Mouse (Mus musculus) heart, embryonic 10.5 days (tissue): ENCODE results near the gene Ankrd31. TPM values are rescaled to one million over a fixed set of nuclear protein-coding genes. Genes with fewer than 3 reads are reported as not detected.
"Not testable (repeated sequence)": the region's sequence is repeated elsewhere in the genome, so short reads cannot be mapped to it uniquely, and the experiment has no call there.

ENCODE experiments used
- DNase-seq: peaks from one replicate; pipeline ENCODE4 v3.0.0-alpha.2; 2017; ENCODE audit warnings: low spot score
- H3K27ac ChIP-seq: fragments of 300-500 bp; sonication (generic); 2 replicates; pipeline ENCODE4 v1.5.1; 2016; ENCODE audit warnings: mild to moderate bottlenecking
- H3K27me3 ChIP-seq: fragments of 300-500 bp; sonication (generic); 2 replicates; pipeline ENCODE4 v1.6.1; 2016; ENCODE audit warnings: mild to moderate bottlenecking; ENCODE audit not compliant: poor library complexity, insufficient read depth, severe bottlenecking
- H3K36me3 ChIP-seq: fragments of 300-500 bp; sonication (generic); 2 replicates; pipeline ENCODE4 v1.6.1; 2016; ENCODE audit warnings: mild to moderate bottlenecking, moderate library complexity
- H3K4me1 ChIP-seq: fragments of 300-500 bp; sonication (generic); 2 replicates; pipeline ENCODE4 v1.6.1; 2016; ENCODE audit warnings: mild to moderate bottlenecking
- H3K4me3 ChIP-seq: fragments of 300-500 bp; sonication (generic); 2 replicates; pipeline ENCODE4 v1.5.1; 2016; ENCODE audit warnings: mild to moderate bottlenecking, moderate library complexity
- H3K9me3 ChIP-seq: fragments of 300-500 bp; sonication (generic); 2 replicates; pipeline ENCODE4 v1.6.1; 2016; ENCODE audit warnings: mild to moderate bottlenecking, moderate library complexity
- WGBS: fragments of 180-500 bp; shearing (Covaris S2); methylation state at CpG from one replicate; pipeline ENCODE4 v1.1.7; 2016; 5-methylcytosine and 5-hydroxymethylcytosine counted together
- polyA plus RNA-seq: library from polyadenylated mRNA; unstranded; fragments of >200 nt; fragmentation: Nextera tagmentation; extraction: Ambion mirVana; gene quantifications from 2 replicates; pipeline ENCODE4 v1.2.1, GENCODE M21; 2016

Gene Ankrd31
- polyA plus RNA-seq, 1 experiment from 2014 or later, result not detected

DNA sequence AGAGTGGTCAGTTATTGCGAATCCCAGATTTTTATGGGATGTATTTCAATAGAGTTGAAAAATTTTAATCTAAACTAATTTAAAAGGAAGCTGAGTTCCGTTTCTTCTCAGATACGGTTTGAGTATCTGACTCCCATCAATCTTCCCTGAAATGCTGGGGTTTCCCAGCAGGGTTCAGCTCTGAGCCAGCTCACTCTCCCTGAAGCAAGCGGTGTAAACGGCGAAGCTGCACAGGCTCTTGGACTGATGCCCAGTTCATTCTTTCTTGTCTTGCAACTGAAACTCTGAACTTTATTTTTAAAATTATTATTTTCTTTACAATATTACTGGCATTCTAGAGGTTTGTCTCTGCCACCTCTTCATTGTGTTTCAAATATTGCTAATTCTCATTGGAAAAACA lies 2.0 kb upstream of the Ankrd31 start:
- Histone ChIP-seq H3K4me3 (no peak overlapping the region), H3K4me1 (no peaks in the 10 kb centered on the region), H3K9me3 (no peaks in the 10 kb centered on the region), H3K27me3 (no peaks in the 10 kb centered on the region), H3K27ac (no peak overlapping the region), H3K36me3 (no peaks in the 10 kb centered on the region)
- DNase-seq, result no peak
- 63% methylated on average over 6 of the region's 6 CpGs for WGBS

DNA sequence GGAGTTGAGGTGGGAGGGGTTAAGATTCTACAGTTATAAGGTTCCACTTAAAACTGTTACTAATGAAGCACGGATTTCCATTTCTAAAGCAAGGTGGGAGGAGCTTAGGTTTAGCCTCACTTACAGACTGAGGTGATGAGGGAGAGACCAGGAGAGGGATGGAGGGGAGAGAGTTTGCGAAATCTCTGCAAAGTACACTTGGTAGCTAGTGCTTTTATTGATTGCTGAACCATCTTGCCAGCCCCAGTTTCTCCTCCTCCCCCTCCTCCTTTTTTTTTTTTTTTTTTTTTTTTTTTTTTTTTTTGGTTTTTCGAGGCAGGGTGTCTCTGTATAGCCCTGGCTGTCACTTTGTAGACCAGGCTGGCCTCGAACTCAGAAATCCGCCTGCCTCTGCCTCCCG lies 1.8 kb downstream of the Ankrd31 start:
- Histone ChIP-seq H3K27me3 (no peaks in the 10 kb centered on the region), H3K9me3 (no peaks in the 10 kb centered on the region), H3K4me3 (no peak overlapping the region), H3K36me3 (no peaks in the 10 kb centered on the region), H3K27ac (no peak overlapping the region), H3K4me1 (no peaks in the 10 kb centered on the region)
- DNase-seq, result no peak
- WGBS, result 72% methylated on average over 6 of the region's 6 CpGs

DNA sequence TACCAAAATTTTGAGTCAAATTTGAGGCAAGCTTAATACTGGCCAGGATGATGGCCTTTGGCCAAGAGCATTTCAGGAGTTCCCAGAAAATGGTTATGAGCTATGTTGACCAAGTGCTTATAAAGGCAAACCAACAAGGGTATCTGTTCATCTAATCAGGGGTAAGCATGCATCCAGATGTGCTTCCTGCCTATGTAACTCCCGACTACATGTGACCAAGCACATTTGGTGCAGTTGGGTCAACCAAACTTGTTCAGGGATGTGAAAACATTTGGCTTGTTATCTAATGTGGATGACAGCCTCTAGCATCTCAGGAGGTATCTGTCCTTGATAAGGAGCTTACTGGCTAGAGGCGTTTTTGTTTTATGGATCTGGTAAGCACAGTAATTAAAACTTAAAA lies 12.8 kb downstream of the Ankrd31 start:
- Histone ChIP-seq H3K36me3 (no peaks in the 10 kb centered on the region), H3K4me1 (no peaks in the 10 kb centered on the region), H3K27ac (no peak overlapping the region), H3K27me3 (no peaks in the 10 kb centered on the region), H3K4me3 (no peak overlapping the region), H3K9me3 (no peaks in the 10 kb centered on the region; the same call in 1 of the 2 replicates)
- WGBS, result 64% methylated on average over 2 of the region's 2 CpGs
- no peak for DNase-seq

DNA sequence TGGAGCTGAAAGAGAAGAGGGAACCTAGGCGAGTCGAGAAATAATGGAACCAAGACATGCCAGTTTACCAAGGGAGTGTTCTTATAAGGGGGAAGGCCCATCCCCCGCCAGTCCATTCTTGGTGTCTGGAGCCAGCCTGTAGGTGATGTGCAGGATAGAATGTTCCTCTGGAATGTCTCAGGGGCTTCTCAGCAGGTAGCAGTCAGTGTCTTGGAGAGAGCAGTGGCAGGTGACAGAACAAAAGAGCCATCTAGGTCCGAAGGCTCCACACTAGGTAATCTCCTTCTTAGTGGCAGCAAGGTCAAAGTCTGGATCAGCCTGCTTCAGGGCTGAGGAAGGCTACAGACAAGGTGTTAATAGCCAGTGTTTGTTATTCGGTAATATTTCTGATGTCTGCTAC lies 38.0 kb downstream of the Ankrd31 start:
- not testable (repeated sequence) for H3K4me1 ChIP-seq, H3K27me3 ChIP-seq, H3K27ac ChIP-seq, H3K9me3 ChIP-seq, H3K36me3 ChIP-seq, H3K4me3 ChIP-seq, DNase-seq
- WGBS, result 85% methylated on average over 5 of the region's 5 CpGs

DNA sequence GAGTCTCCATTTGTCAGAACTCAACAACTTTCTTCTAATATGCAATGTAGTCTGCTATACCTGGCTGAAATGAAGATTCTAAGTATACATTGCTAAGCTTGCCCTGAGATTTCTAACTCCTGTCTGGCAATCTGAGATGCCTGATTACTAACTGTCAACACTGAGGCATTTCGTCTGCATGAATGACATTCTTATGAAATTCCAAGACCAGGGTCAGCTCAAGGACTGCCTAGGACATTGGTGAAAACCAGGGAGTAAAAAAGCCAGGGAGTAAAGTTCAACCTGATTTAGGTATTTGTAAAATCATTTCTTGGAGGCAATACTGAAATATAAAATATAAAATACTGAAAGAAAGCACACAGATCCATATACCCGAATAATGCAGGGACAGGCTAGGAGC lies 45.4 kb downstream of the Ankrd31 start:
- DNase-seq, result no peak
- no peak overlapping the region for H3K27ac ChIP-seq
- H3K27me3 ChIP-seq, result no peaks in the 10 kb centered on the region
- H3K9me3 ChIP-seq, result no peaks in the 10 kb centered on the region
- no peaks in the 10 kb centered on the region for H3K36me3 ChIP-seq
- no peak overlapping the region for H3K4me3 ChIP-seq
- WGBS, result 57% methylated on average over 2 of the region's 2 CpGs
- no peaks in the 10 kb centered on the region for H3K4me1 ChIP-seq

DNA sequence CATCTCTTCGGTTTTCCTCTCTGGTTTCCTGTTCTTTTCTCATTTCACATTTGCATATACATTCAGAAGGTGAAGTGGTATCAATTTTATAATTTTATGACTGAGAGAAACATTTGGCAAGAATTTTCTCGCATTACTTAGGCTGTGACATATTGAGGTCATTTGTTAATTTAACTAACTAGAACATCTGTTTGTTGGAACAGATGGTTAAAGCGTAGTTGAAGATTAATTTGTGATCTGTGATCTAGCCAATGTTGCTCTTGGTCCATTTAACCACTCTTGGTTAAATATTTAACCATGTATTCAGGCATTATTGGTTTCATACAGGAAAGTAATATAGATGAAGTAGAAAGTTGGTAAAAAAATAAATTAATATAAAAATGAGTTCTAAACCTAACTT lies 47.2 kb downstream of the Ankrd31 start:
- Histone ChIP-seq H3K27ac (no peak overlapping the region), H3K4me1 (no peaks in the 10 kb centered on the region), H3K4me3 (no peak overlapping the region), H3K9me3 (no peaks in the 10 kb centered on the region), H3K27me3 (no peaks in the 10 kb centered on the region), H3K36me3 (no peaks in the 10 kb centered on the region)
- DNase-seq, result no peak
- WGBS, result 82% methylated on average over 3 of the region's 3 CpGs

DNA sequence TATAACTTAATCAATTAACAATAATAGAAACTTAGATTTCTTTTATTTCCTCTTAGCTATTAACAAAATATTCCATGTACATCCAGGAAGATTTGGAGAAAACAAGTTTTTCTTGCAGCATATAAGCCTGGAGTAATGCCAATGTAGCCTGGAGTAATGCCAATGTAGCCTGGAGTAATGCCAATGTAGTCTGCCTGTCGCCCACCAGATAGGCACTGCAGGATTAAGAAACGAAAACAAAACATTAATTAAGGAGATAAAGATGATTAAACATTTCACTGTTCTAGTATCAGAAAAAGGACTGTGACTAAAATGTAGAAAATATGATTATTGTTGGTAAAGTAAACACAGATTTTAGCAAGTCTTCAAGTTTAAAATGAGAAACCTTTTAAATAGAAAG lies 49.4 kb downstream of the Ankrd31 start:
- Histone ChIP-seq H3K27me3 (no peaks in the 10 kb centered on the region), H3K4me1 (no peaks in the 10 kb centered on the region), H3K9me3 (no peaks in the 10 kb centered on the region), H3K27ac (no peak overlapping the region), H3K36me3 (no peaks in the 10 kb centered on the region), H3K4me3 (no peak overlapping the region)
- no peak for DNase-seq
- WGBS, result 54% methylated on average over 2 of the region's 2 CpGs

DNA sequence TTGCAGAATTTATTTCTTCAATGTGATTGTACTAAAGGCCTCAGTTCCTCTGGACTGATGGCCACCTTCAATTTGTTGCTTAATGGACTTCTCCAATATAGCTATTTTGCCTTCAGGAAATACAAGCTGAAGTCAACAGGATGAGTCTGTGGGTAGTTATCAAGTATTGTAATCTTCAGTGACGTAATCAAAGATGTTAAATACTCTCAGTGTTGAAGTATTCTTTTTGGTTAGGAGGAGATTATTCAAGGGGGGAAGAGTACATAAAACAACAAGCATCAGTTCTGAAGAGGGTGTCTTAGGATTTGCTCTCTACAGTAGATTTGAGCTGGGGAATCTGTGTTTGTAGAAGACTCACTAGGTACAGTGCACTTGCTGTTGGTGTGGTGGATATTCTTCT lies 101.7 kb downstream of the Ankrd31 start:
- WGBS, result 68% methylated on average over 1 of the region's 1 CpGs
- Histone ChIP-seq H3K36me3 (no peaks in the 10 kb centered on the region), H3K27me3 (no peaks in the 10 kb centered on the region), H3K9me3 (no peaks in the 10 kb centered on the region), H3K4me3 (no peak overlapping the region), H3K4me1 (no peaks in the 10 kb centered on the region), H3K27ac (no peak overlapping the region)
- DNase-seq, result no peak

DNA sequence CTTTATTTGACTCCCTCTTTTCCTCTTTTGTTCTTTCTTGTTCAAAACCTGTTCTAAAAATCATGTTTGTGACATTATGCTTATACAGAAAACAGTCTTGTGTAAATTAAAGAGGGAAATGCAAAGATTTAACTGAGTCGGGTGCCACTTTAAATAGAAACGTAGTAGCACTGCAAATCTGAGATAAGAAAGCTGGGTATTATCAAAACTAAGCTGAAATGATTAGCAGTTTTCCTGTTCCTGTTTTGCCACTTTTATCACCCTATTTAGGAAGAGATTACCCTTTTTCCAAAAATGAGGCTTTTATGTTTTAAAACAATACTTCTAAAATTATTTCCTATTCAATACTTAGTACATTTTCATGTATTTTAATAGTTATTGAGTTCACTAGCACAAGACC lies 104.1 kb downstream of the Ankrd31 start:
- 25% methylated on average over 2 of the region's 2 CpGs for WGBS

DNA sequence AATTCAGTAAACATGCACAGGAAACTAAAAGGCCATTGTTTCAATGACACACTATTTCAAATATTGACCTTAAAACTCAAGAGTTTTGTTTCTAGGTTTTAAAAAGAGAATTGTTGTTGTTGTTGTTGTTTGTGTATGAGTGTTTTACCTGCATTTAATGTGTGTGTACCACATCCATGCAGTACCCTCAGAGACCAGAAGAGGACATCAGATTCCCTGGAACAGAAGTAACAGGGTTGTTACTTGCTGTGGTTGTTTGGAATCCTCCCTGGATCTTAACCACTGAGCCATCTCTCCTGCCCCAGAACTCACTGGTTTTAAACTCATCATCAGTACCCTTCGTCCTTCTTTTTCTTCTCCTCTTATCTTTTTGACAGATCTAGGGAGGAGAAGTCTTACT lies 105.2 kb downstream of the Ankrd31 start:
- Histone ChIP-seq H3K4me3 (no peak overlapping the region), H3K27me3 (no peaks in the 10 kb centered on the region), H3K9me3 (no peaks in the 10 kb centered on the region), H3K4me1 (no peaks in the 10 kb centered on the region), H3K36me3 (no peaks in the 10 kb centered on the region), H3K27ac (no peak overlapping the region)
- no peak for DNase-seq
- 41% methylated on average over 1 of the region's 1 CpGs for WGBS

More for the DNA sequence above, 104.1 kb downstream of the Ankrd31 start:
- H3K9me3 ChIP-seq, result no peaks in the 10 kb centered on the region
- no peak for DNase-seq
- no peaks in the 10 kb centered on the region for H3K4me1 ChIP-seq
- no peaks in the 10 kb centered on the region for H3K36me3 ChIP-seq
- H3K4me3 ChIP-seq, result no peak overlapping the region
- H3K27me3 ChIP-seq, result no peaks in the 10 kb centered on the region
- H3K27ac ChIP-seq, result no peak overlapping the region

DNA sequence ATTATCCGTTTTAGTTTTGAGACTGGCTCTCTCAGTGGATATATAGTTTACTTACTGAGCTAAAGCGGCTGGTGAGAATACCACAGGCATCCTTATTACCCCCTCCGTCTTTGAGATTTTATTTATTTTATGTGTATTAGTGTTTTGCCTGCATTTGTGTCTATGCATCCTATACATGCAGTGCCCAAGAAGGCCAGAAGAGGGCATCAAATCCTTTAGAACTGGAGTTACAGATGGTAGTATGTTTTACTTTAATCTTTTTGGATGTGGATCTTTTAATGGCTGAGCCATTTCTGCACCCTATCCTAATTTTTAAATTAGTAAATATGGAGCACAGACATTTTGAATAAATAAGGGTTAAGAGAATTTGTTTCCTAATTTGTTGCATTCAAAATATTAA lies 107.1 kb downstream of the Ankrd31 start:
- H3K9me3 ChIP-seq, result no peaks in the 10 kb centered on the region
- DNase-seq, result no peak
- H3K36me3 ChIP-seq, result no peaks in the 10 kb centered on the region
- H3K27ac ChIP-seq, result no peak overlapping the region
- WGBS, result 14% methylated on average over 3 of the region's 3 CpGs
- no peaks in the 10 kb centered on the region for H3K4me1 ChIP-seq
- H3K27me3 ChIP-seq, result no peaks in the 10 kb centered on the region
- no peak overlapping the region for H3K4me3 ChIP-seq

DNA sequence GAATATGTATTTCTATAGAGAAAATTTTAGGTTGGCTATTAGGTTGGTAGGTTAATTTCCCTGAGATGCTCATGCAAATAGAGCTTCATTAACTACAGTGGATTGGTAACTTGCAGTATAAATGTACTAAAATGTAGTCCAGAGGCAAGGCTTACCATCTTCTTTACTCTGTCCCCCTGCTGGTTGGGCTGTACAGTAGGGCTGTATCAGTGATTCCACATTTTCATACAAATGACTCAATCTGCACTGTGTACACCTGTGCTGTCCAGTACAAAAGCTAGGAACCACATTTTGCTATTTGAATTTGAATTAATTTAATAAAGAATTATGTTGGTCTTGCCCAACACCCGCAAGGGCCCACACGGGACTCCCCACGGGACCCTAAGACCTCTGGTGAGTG lies 111.1 kb downstream of the Ankrd31 start:
- DNase-seq, result no peak
- Histone ChIP-seq H3K27me3 (no peaks in the 10 kb centered on the region), H3K4me3 (no peak overlapping the region), H3K9me3 (no peaks in the 10 kb centered on the region), H3K36me3 (no peaks in the 10 kb centered on the region), H3K27ac (no peak overlapping the region), H3K4me1 (no peaks in the 10 kb centered on the region)
- 93% methylated on average over 3 of the region's 3 CpGs for WGBS

DNA sequence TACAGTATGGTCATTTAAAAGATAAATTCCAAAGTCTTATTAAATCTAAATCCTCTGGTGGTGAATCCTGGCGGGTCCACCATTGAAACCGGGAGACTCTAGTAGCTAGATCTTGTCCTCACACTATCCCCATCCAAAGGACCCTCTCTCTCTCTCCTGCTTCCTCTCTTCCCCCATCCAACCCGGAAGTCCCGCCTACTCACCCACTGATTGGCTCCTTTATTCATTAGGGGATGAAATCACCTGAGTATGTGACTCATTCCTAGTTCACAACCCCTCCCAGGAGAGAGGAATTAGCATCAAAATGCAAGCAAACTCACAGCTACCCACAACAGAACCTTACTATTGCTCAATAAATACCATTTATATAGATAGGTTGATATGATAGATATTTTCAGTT lies 122.7 kb downstream of the Ankrd31 start:
- Histone ChIP-seq H3K4me1 (no peaks in the 10 kb centered on the region), H3K9me3 (no peaks in the 10 kb centered on the region), H3K4me3 (no peak overlapping the region), H3K27ac (no peak overlapping the region), H3K27me3 (no peaks in the 10 kb centered on the region), H3K36me3 (no peaks in the 10 kb centered on the region)
- DNase-seq, result no peak
- WGBS, result 66% methylated on average over 4 of the region's 4 CpGs

DNA sequence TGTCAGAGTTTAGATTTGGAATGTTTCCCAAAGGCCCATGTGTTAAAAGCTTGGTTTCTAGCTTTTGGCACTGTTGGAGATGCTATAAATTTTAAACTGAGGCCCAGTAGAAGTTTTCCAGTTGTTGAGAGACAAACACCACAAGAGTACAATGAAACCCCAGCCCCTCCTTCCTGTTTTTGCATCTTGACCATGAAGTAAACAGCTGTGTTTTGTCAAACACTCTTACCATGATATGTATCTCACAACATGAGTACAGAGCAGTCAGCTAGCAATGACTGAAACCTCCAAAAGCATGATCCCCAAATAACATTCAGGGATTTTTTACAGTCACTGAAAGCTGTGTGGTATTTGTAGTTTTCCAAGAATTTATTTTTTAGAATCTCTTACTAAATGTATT lies 126.0 kb downstream of the Ankrd31 start:
- Histone ChIP-seq H3K36me3 (no peaks in the 10 kb centered on the region), H3K4me3 (no peak overlapping the region), H3K4me1 (no peaks in the 10 kb centered on the region), H3K27ac (no peak overlapping the region), H3K27me3 (no peaks in the 10 kb centered on the region), H3K9me3 (no peaks in the 10 kb centered on the region)
- DNase-seq, result no peak
